Mouse (Mus musculus): ENCODE measurements at regions not wholly inside any gene's neighbourhood (a gene's known extent, or its start where the extent isn't known, plus 50 kb on each side); places are given as distances from the start of the nearest gene placed in this dataset.
"Not testable (repeated sequence)": the region's sequence is repeated elsewhere in the genome, so short reads cannot be mapped to it uniquely, and the experiment has no call there.

DNA sequence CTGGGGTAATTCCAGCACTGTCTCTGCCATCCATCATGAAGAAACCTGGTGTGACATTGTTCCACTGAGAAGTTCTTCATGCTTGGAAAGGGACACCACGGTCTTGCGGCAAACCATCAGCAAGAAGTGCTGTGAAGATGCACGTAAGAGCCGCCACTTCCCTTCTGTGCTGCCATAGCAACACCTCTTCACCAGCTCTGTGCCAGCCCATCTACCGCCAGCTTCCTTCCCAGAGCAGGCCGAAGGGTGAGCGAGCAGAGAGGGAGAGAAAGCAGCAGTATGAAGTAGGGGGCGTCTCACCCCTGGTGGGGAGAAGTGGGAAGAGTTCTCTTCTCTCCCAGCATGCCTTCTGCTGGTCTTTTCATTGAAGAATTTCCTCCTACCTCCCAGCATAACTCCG lies 84.8 kb upstream of the Zfp637 start:
- ATAC-seq (ENCODE audit: insufficient number of reproducible peaks, low FRiP score, low TSS enrichment) = no peak

- not testable (repeated sequence) for ATAC-seq (ENCODE audit: insufficient number of reproducible peaks, low FRiP score, low TSS enrichment)
Measured at GRCm38 (mm10) chr6:117758516-117758915, 82.5 kb upstream of the Zfp637 start.

GRCm38 (mm10) chr6:117771506-117771905 lies 69.5 kb upstream of the Zfp637 start:
- ATAC-seq (ENCODE audit: insufficient number of reproducible peaks, low FRiP score, low TSS enrichment) = no peak

DNA sequence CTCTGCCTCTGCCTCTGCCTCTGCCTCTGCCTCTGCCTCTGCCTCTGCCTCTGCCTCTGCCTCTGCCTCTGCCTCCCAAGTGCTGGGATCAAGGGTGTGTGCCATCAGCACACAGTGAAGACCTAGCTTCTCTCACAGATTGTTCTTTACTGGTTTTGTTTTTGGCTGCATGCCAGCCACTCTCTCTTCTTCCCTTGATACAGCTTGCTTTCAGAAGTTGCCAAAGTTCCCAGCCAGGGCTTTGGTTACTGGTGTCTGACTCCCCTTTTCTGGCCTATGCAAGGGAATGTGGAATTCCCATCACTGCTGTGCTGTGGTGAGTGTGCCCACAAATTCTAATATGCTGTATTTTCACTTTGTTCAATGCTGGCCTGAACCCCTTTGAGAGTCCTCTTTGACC lies 68.6 kb upstream of the Zfp637 start:
- ATAC-seq (ENCODE audit: insufficient number of reproducible peaks, low FRiP score, low TSS enrichment) = no peak

- ATAC-seq (ENCODE audit: insufficient number of reproducible peaks, low FRiP score, low TSS enrichment) = no peak
Measured at GRCm38 (mm10) chr6:117775304-117776050, 65.5 kb upstream of the Zfp637 start.

DNA sequence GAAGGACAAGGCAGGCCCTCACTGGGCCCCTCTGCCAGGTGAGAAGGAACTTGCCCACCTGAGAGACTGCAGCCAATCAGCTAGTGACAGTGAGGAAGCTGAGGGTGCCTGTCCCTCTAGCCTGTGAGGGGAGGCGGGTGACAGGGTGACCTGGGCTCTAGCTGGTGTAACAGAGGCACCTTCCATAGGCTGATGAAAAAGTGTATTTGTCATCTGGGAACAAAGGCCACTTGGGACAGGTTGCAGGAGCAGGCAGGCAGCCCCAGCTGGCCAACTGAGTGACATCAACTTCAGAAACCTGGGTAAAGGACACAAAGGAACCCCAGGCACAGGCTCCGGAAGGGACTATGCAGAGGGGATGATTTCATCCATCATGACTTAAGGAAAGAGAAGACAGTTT lies 63.0 kb upstream of the Zfp637 start:
- ATAC-seq (ENCODE audit: insufficient number of reproducible peaks, low FRiP score, low TSS enrichment) = no peak

- no peak for ATAC-seq (ENCODE audit: insufficient number of reproducible peaks, low FRiP score, low TSS enrichment)
Measured at GRCm38 (mm10) chr6:117778481-117778880, 62.5 kb upstream of the Zfp637 start.

GRCm38 (mm10) chr6:117779020-117779419 lies 62.0 kb upstream of the Zfp637 start:
- no peak for ATAC-seq (ENCODE audit: insufficient number of reproducible peaks, low FRiP score, low TSS enrichment)

GRCm38 (mm10) chr6:117788580-117789540 lies 52.1 kb upstream of the Zfp637 start:
- ATAC-seq (ENCODE audit: insufficient number of reproducible peaks, low FRiP score, low TSS enrichment) = no peak

DNA sequence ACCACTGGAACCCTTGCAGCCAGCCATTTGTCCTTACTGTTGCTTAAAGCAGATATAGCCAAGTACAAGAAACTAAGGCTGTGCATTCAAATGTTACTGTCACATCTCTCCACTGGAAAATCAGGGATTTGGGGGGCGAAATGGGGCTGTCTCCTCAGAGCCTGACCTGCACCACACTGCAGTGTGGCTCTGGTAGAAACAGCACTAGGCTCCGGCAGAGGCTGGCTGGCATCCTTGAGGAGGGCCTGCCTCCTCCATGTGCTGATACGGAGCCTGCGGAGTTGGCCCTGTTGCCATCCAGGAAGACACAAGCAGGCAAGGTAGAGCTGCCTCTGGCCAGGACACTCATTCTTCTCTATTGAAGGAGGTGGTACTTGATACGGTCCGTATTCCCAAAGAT lies 50.4 kb upstream of the Zfp637 start:
- ATAC-seq (ENCODE audit: insufficient number of reproducible peaks, low FRiP score, low TSS enrichment) = no peak

Measured in cerebellum, adult (tissue).